Mouse (Mus musculus): ENCODE measurements around the gene Spz1. TPM values are rescaled to one million over a fixed set of nuclear protein-coding genes. Genes with fewer than 3 reads are reported as not detected.

The Spz1 gene
- total RNA-seq (2023) = not detected

DNA sequence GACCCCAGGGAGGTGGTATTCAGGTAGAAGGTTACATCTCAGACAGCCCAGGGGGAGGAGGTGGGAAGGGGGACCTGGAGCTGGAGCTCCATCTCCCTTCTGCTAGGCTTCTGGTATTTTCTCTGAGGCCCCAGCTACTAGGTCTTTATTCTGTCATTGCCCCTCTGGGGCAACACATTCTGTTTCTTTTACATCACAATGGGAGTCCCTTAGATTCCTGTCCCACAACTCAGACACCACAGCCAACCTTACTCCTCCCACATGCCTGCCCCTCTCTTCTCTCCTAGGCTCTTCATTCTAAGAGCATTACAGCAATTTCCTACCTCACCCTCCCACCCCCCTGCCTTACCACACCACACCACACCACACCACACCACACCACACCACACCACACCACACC lies at the start of gene Spz1:
Spz1 (minus strand) TSS at position 101 of the 400 bp plus-strand sequence.

DNA sequence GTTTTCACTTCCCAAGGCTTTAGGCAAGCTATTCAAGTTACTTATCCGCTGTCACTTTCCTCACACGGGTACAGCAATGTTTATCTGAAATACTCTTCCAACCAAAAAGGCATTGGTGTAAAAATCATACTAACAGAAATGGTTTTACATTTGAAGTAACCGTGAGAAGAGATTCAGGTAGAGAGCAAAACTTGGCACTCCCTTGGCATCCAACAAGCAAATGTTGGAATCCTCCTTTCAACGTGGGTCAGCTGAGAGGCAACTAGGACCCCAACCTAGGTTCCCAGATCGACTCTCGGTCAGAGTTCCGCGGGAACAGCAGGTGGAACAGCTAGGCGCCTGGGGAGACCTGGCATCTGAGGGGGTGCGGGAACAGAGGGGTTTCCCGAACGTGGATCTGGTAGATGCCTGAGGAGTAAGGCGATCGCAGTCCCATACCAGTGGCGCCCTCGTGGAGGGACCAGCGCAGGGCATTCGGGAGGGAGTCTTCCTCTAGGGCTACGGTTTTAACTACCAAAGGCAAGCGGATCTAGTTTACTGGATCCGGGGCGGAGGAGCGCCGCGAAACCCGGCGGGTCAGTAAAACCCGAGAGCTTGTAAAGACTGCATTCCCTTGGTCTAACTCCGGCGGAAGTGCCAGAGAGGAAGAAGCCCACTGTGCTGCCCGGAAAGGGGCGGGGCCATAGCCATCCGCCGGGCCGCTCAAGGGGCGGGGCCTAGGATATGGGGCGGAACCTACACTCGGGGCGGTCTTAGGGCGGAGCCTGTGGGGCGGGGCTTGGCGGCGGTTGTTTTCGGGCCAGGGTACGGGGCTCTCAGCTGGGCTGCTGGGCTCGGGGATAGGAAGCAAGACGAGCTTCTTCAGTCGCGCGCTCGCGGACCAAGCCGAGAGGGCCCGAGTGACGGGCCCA lies 34.6 kb upstream of the Spz1 start, which contains the start of gene Serinc5:
Serinc5 (plus strand) TSS at position 781 of the 911 bp plus-strand sequence.

DNA sequence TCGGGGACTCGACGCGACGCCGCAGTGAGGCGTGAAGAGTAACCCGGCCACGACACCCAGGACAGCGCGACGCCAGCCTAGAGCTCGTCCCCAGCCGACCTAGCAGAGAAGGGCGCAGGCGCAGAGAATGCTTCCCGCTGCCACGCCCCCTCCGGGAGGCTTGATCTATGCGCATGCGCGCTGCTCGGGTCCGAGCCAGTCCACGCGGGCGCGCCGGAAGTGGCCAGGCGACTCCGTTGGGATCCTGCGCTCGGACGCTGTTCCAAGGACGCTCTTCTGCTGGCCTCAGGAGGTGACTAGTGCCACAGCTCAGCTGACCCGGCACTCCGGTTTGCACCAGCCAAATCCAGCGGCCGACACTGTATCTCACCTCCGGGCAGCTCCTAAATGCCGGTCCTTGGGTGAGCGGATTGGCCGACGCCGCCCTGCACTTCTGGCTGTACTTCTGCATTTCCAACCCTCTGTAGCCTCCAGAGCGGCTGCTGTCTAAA lies 45.2 kb downstream of the Spz1 start, which contains the start of gene Zfyve16:
Zfyve16 (minus strand) TSS at position 148 of the 491 bp plus-strand sequence.

Other genes with a start within 250 kb of the Spz1 start
- gene Dhfr, start 221.4 kb downstream of the Spz1 start, total RNA-seq (2023) = 1.3 TPM
- gene Msh3, start 221.2 kb downstream of the Spz1 start, total RNA-seq (2023) = 49.0 TPM
- not detected for gene Ankrd34b, start 150.3 kb downstream of the Spz1 start, total RNA-seq (2023)
- 3.5 TPM for gene Fam151b, start 92.2 kb downstream of the Spz1 start, total RNA-seq (2023)
- gene Zfyve16, start 45.3 kb downstream of the Spz1 start, total RNA-seq (2023) = 28.4 TPM
- gene Serinc5, start 34.9 kb upstream of the Spz1 start, total RNA-seq (2023) = 18.9 TPM
- gene Thbs4, start 218.6 kb upstream of the Spz1 start, total RNA-seq (2023) = not detected